Mouse (Mus musculus) ES-Bruce4 (cell line): Measurements from ENCODE around the gene Nfam1.

Experiments used
- CTCF ChIP-seq: IDR thresholded peaks from one replicate; pipeline ENCODE4 v1.8.1; 2011; ENCODE audit warnings: low read depth, low read length
- EP300 ChIP-seq: IDR thresholded peaks from 2 replicates; pipeline ENCODE4 v1.6.1; 2011; ENCODE audit warnings: low read depth, low read length; ENCODE audit not compliant: insufficient read depth

DNA sequence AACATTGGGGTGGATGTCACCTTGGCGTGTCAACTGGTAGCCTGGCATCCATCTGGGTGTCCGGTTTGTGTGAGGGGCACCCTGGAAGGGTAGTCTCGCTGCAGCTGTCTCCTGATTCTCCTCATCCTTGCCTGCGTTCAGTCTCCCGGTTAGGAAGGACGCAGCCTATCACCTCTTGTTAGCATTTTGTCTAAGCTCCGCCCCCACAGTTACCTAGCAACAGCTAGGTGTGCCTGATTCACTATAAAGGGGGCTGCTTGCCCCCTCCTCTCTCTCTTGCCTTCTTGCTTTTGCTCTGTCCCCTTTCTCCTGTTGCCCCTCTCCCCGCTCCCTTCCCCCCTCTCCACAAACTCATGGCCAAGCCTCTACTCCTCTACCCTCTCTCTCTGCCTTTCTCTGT, 10.2 kb downstream of the Nfam1 start:
- TF ChIP-seq CTCF (no peak), EP300 (no peak)
